Mouse (Mus musculus): ENCODE measurements around the gene Dnah7c. TPM values are rescaled to one million over a fixed set of nuclear protein-coding genes. Genes with fewer than 3 reads are reported as not detected.
"Not testable (repeated sequence)": the region's sequence is repeated elsewhere in the genome, so short reads cannot be mapped to it uniquely, and the experiment has no call there.

The Dnah7c gene
- polyA plus RNA-seq, 1 experiment, result not detected

DNA sequence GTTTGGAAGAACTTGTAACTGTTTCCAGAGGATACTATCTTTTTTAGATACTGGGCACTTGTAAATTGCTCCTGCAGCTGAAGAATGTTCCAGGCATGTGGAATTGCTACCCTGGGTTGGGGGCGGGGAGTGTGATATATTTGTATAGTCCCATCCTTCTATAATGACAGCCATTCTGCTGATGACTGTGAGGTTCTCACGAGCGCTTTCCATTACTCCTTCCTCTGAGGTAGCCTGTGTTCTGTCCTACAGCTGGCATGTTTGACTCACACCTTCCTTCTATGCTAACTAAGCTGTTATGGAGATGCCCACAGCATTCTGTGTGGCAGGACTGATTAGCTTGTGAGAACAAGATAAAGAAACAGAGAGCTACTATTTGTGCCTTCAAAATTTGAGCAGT, 339.2 kb downstream of the Dnah7c start:
- 72% methylated on average over 3 of the region's 3 CpGs for WGBS
- H3K4me3 ChIP-seq (ENCODE audit: insufficient read depth, low read depth, low read length); H3K4me1 ChIP-seq (ENCODE audit: control insufficient read depth, insufficient read depth, low read length); H3K27ac ChIP-seq (ENCODE audit: insufficient read depth, low read depth, low read length): not testable (repeated sequence)

- H3K27ac ChIP-seq (ENCODE audit: insufficient read depth, low read depth, low read length); H3K4me1 ChIP-seq (ENCODE audit: control insufficient read depth, insufficient read depth, low read length); H3K4me3 ChIP-seq (ENCODE audit: insufficient read depth, low read depth, low read length): not testable (repeated sequence)
These were observed 343.9 kb downstream of the Dnah7c start for GRCm38 (mm10) chr1:46769318-46769717.

GRCm38 (mm10) chr1:46770077-46770695, 344.8 kb downstream of the Dnah7c start:
- WGBS, result 91% methylated on average over 7 of the region's 7 CpGs
- not testable (repeated sequence) for H3K4me3 ChIP-seq (ENCODE audit: insufficient read depth, low read depth, low read length); H3K27ac ChIP-seq (ENCODE audit: insufficient read depth, low read depth, low read length); H3K4me1 ChIP-seq (ENCODE audit: control insufficient read depth, insufficient read depth, low read length)

- H3K4me3 ChIP-seq (ENCODE audit: insufficient read depth, low read depth, low read length); H3K27ac ChIP-seq (ENCODE audit: insufficient read depth, low read depth, low read length); H3K4me1 ChIP-seq (ENCODE audit: control insufficient read depth, insufficient read depth, low read length): not testable (repeated sequence)
- 87% methylated on average over 4 of the region's 4 CpGs for WGBS
These were observed 356.8 kb downstream of the Dnah7c start for GRCm38 (mm10) chr1:46782227-46782626.

GRCm38 (mm10) chr1:46805074-46805473, 379.7 kb downstream of the Dnah7c start:
- 87% methylated on average over 1 of the region's 1 CpGs for WGBS
- H3K4me1 ChIP-seq (ENCODE audit: control insufficient read depth, insufficient read depth, low read length), result no peaks in the 10 kb centered on the region
- no peak overlapping the region for H3K4me3 ChIP-seq (ENCODE audit: insufficient read depth, low read depth, low read length)
- TF ChIP-seq POLR2A (IDR thresholded peaks at IDR 0.05; ENCODE audit: insufficient read depth, low read depth, low read length) (no peak), CTCF (IDR thresholded peaks at IDR 0.05; ENCODE audit: insufficient read depth, low read depth, low read length) (no peak)
- no peak overlapping the region for H3K27ac ChIP-seq (ENCODE audit: insufficient read depth, low read depth, low read length)

GRCm38 (mm10) chr1:46808630-46809029, 383.2 kb downstream of the Dnah7c start:
- H3K4me1 ChIP-seq (ENCODE audit: control insufficient read depth, insufficient read depth, low read length), result not testable (repeated sequence)
- WGBS, result 65% methylated on average over 4 of the region's 4 CpGs

GRCm38 (mm10) chr1:46817934-46818333, 392.5 kb downstream of the Dnah7c start:
- no peak for TF ChIP-seq POLR2A (IDR thresholded peaks at IDR 0.05; ENCODE audit: insufficient read depth, low read depth, low read length)
- TF ChIP-seq CTCF (IDR thresholded peaks at IDR 0.05; ENCODE audit: insufficient read depth, low read depth, low read length), result no peak
- no peak overlapping the region for H3K27ac ChIP-seq (ENCODE audit: insufficient read depth, low read depth, low read length)
- 98% methylated on average over 5 of the region's 5 CpGs for WGBS
- H3K4me3 ChIP-seq (ENCODE audit: insufficient read depth, low read depth, low read length), result no peak overlapping the region
- H3K4me1 ChIP-seq (ENCODE audit: control insufficient read depth, insufficient read depth, low read length), result no peaks in the 10 kb centered on the region

More at GRCm38 (mm10) chr1:46808630-46809029, 383.2 kb downstream of the Dnah7c start:
- not testable (repeated sequence) for H3K27ac ChIP-seq (ENCODE audit: insufficient read depth, low read depth, low read length); H3K4me3 ChIP-seq (ENCODE audit: insufficient read depth, low read depth, low read length)

GRCm38 (mm10) chr1:46822256-46822972, 397.0 kb downstream of the Dnah7c start:
- Histone ChIP-seq H3K27ac (ENCODE audit: insufficient read depth, low read depth, low read length) (no peak overlapping the region), H3K4me1 (ENCODE audit: control insufficient read depth, insufficient read depth, low read length) (no peaks in the 10 kb centered on the region), H3K4me3 (ENCODE audit: insufficient read depth, low read depth, low read length) (no peak overlapping the region)
- WGBS, result 95% methylated on average over 4 of the region's 4 CpGs
- TF ChIP-seq CTCF (IDR thresholded peaks at IDR 0.05; ENCODE audit: insufficient read depth, low read depth, low read length), result no peak
- TF ChIP-seq POLR2A (IDR thresholded peaks at IDR 0.05; ENCODE audit: insufficient read depth, low read depth, low read length), result no peak

- no peak overlapping the region for H3K4me3 ChIP-seq (ENCODE audit: insufficient read depth, low read depth, low read length)
- 24% methylated on average over 2 of the region's 2 CpGs for WGBS
- no peak overlapping the region for H3K27ac ChIP-seq (ENCODE audit: insufficient read depth, low read depth, low read length)
- TF ChIP-seq CTCF (IDR thresholded peaks at IDR 0.05; ENCODE audit: insufficient read depth, low read depth, low read length), result no peak
- no peak for TF ChIP-seq POLR2A (IDR thresholded peaks at IDR 0.05; ENCODE audit: insufficient read depth, low read depth, low read length)
- no peaks in the 10 kb centered on the region for H3K4me1 ChIP-seq (ENCODE audit: control insufficient read depth, insufficient read depth, low read length)
These were observed 404.9 kb downstream of the Dnah7c start for GRCm38 (mm10) chr1:46830066-46830843.

- no peak overlapping the region for H3K27ac ChIP-seq (ENCODE audit: insufficient read depth, low read depth, low read length)
- no peaks in the 10 kb centered on the region for H3K4me1 ChIP-seq (ENCODE audit: control insufficient read depth, insufficient read depth, low read length)
- H3K4me3 ChIP-seq (ENCODE audit: insufficient read depth, low read depth, low read length), result no peak overlapping the region
- no peak for TF ChIP-seq CTCF (IDR thresholded peaks at IDR 0.05; ENCODE audit: insufficient read depth, low read depth, low read length)
- no peak for TF ChIP-seq POLR2A (IDR thresholded peaks at IDR 0.05; ENCODE audit: insufficient read depth, low read depth, low read length)
- 98% methylated on average over 5 of the region's 5 CpGs for WGBS
These were observed 406.5 kb downstream of the Dnah7c start for GRCm38 (mm10) chr1:46831927-46832326.

Data from olfactory bulb, adult 2 months (tissue).